Mouse (Mus musculus) adrenal gland, postnatal 4 days (tissue): ENCODE data around the gene P2rx6. TPM values are rescaled to one million over a fixed set of nuclear protein-coding genes. Genes with fewer than 3 reads are reported as not detected.
"Not testable (repeated sequence)": the region's sequence is repeated elsewhere in the genome, so short reads cannot be mapped to it uniquely, and the experiment has no call there.

ENCODE experiments used
- DNase-seq, 2 experiments: peaks; one replicate each; pipeline ENCODE4 v3.0.0; 2021 to 2022; ENCODE audit warnings: low spot score in 2 of 2, mixed read lengths in 2 of 2
- total RNA-seq, 2 experiments: library from RNA; stranded (reverse); gene quantifications; 2 replicates each; pipeline ENCODE4 v1.2.3; 2021

Gene P2rx6
- total RNA-seq, 2 experiments from 2014 or later, result 0.45 to 0.51 TPM

- no peak for DNase-seq
Measured at GRCm38 (mm10) chr16:17559396-17560027, 2.2 kb upstream of the P2rx6 start.

GRCm38 (mm10) chr16:17561128-17561750 is 446 bp upstream of the P2rx6 start, which contains the start of gene Lrrc74b:
TSS of gene Lrrc74b (minus strand) at chr16:17561247.
- DNase-seq, result peak in 1 of 2 experiments; percentile 29

GRCm38 (mm10) chr16:17563580-17563979 is 1.9 kb downstream of the P2rx6 start:
- DNase-seq, result no peak

- DNase-seq, result no peak
Measured at GRCm38 (mm10) chr16:17564221-17564620, 2.5 kb downstream of the P2rx6 start.

GRCm38 (mm10) chr16:17564771-17565170 is 3.1 kb downstream of the P2rx6 start:
- DNase-seq, result no peak

- no peak for DNase-seq
Measured at GRCm38 (mm10) chr16:17566186-17566585, 4.5 kb downstream of the P2rx6 start.

GRCm38 (mm10) chr16:17575870-17576824 is 14.5 kb downstream of the P2rx6 start:
- peak; percentile 31 to 44 for DNase-seq

- no peak for DNase-seq
Measured at GRCm38 (mm10) chr16:17576825-17577215, 15.1 kb downstream of the P2rx6 start.

- no peak for DNase-seq
Measured at GRCm38 (mm10) chr16:17583064-17583463, 21.4 kb downstream of the P2rx6 start, which contains the start of gene Slc7a4. TSS of gene Slc7a4 (minus strand) at chr16:17583214.

- no peak for DNase-seq
Measured at GRCm38 (mm10) chr16:17584555-17584954, 22.9 kb downstream of the P2rx6 start.

- no peak for DNase-seq
Measured at GRCm38 (mm10) chr16:17590731-17591130, 29.0 kb downstream of the P2rx6 start.

GRCm38 (mm10) chr16:17600944-17601562 is 39.4 kb downstream of the P2rx6 start:
- DNase-seq, result no peak

- DNase-seq, result no peak
Measured at GRCm38 (mm10) chr16:17604941-17605340, 43.3 kb downstream of the P2rx6 start.

- no peak for DNase-seq
Measured at GRCm38 (mm10) chr16:17605684-17606083, 44.0 kb downstream of the P2rx6 start.

- no peak for DNase-seq
Measured at GRCm38 (mm10) chr16:17611383-17611782, 49.7 kb downstream of the P2rx6 start.

GRCm38 (mm10) chr16:17614740-17615139 is 53.1 kb downstream of the P2rx6 start:
- not testable (repeated sequence) for DNase-seq

GRCm38 (mm10) chr16:17616212-17616611 is 54.5 kb downstream of the P2rx6 start:
- no peak for DNase-seq

GRCm38 (mm10) chr16:17617922-17618565 is 56.4 kb downstream of the P2rx6 start:
- no peak for DNase-seq

- DNase-seq, result peak; percentile 86 to 91
Measured at GRCm38 (mm10) chr16:17619198-17620105, 57.8 kb downstream of the P2rx6 start, which contains the start of gene Smpd4. TSS of gene Smpd4 (plus strand) at chr16:17619354.
